Mouse (Mus musculus): ENCODE data around the gene Atrnl1.

The Atrnl1 gene

GRCm38 (mm10) chr19:57610058-57610475, 767 bp upstream of the Atrnl1 start:
- no peak for DNase-seq (ENCODE audit: low spot score)

DNA sequence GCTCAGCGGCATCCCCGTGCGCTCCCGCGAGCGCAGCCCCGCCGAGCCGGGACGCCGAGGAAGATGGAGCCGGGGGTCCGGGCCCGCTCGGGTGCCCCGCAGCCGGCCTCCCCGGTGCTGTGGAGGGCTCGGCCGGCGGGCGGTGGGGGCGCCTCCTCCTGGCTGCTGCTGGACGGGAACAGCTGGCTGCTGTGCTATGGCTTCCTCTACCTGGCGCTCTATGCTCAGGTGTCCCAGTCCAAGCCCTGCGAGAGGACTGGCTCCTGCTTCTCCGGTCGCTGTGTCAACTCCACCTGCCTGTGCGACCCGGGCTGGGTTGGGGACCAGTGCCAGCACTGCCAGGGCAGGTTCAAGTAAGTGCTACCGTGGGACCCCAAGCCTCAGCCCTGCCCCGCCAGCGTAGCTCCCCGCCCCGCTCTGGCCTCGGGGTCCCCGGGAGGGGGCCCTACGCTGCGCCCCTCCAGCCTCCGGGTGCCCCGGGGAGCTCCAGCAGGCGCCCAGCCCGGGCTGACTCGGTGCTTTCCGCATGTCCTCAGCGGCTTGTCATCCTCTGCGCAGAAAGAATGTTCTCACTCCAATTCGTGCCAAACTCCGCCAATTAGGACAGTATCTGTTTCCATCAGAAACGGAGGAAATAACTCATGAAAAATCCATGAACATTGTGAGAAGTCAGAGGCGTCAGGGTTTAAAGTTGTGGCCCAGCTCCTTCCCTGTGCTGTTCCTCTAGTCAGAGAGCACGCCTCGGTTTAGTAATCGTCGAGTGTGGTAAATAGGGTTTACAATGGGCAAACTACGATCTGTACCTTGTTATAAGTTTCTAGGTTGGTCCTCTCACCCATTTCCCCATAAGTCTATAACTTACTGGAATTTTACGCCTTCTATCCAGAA, 701 bp downstream of the Atrnl1 start:
- DNase-seq (ENCODE audit: low spot score), result peak; percentile 50

DNA sequence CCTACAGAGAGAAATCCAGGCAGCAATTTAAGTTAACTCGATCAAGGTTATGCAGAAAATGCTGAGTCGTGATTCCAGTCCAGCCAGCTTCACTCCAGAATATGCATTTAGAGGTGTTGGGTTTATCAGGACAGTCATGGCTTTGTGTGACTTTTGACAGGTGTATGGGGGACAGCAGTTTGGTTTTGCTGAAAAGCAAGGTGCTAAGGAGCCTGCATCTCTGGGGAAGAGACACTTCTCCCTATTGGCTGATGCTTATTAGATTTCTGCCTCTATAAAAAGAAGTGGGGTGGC, 1.3 kb downstream of the Atrnl1 start:
- no peak for DNase-seq (ENCODE audit: low spot score)

DNA sequence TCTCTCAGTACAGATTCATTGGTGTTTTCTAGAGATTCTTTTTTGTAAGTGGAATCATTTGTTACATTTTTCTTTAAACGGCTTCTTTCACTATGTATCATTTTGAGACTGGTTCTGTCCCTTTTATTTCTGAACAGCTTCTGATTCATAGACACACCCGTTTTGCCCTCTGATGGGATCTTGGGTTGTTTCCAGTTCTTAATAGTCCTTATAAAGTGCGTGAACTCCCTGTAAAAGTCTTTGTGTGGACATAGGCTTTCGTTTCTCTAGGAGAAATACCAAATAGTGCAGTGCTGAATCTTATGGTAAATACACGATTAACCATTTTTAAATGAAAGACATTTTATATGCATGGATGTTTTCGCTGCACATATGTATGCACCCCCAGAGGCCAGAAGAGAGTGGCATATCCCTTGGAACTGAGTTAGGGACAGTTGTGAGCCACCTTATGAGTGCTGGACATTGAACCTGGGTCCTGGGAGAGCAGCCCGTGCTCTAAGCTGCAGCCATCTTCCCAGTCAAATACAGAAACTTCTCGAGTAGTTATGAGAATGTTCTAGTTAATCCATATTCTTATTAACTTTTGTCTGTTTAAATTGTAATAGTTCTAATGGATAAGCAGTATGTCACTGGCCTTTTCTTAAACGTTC, 5.3 kb downstream of the Atrnl1 start:
- no peak for DNase-seq (ENCODE audit: low spot score)

GRCm38 (mm10) chr19:57619088-57619487, 8.3 kb downstream of the Atrnl1 start:
- DNase-seq (ENCODE audit: low spot score), result no peak

DNA sequence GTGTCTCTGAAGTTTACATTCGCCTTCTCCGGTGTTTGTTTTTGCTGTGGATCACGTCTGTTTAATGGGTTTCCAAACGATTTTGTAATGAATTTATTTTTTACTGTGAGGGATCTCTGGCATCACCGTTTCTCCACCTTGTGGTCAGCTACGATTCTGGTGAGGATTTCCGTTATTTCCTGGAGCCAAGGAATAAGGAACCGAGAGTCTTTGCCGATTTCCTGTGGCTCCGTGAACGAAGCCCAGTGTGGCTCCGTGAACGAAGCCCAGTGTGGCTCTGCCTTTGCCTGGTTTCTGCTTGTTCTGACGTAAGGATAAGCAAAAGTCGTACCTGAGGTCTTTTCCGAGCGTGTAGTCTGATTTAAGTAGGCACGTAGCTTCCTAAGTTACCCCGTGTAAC, 11.0 kb downstream of the Atrnl1 start:
- no peak for DNase-seq (ENCODE audit: low spot score)

DNA sequence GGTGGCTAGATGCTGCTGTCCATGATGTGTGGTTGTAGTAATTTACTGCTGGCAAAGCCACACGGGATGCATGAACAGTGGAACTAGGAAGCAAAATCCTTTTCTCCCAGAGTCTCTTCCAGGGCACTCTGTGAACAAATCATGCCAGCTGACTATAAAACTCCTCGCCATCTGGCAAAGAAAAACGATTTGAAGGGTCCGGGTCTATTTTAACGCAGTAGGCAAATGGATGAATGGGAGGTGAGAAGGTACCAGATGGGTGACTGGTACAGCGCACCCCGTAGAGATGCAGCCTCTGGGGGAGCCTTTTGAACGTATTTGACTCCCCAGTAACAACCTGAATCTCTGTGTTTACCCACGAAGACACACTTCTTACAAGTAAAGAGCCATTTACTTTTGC, 14.9 kb downstream of the Atrnl1 start:
- DNase-seq (ENCODE audit: low spot score), result no peak

DNA sequence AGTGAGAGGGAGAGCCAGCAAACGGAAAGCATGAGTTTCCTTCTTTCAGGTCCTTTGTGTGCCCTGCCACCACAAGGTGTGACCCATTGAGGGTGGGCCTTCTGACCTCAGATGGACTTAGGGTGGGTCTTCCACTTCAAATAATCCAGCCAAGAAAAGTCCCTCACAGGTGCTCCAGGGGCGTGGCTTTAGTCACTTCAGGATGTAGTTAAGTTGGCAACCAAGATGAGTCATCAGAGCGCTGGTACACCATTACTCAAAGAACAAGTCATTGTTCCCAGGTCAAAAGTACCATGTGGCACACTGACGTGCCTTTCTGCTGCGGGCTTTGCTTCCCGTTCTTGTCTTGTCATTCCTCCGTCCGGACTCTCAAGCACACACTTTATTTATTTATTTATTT, 16.4 kb downstream of the Atrnl1 start:
- no peak for DNase-seq (ENCODE audit: low spot score)

GRCm38 (mm10) chr19:57642536-57642935, 31.7 kb downstream of the Atrnl1 start:
- DNase-seq (ENCODE audit: low spot score), result no peak

DNA sequence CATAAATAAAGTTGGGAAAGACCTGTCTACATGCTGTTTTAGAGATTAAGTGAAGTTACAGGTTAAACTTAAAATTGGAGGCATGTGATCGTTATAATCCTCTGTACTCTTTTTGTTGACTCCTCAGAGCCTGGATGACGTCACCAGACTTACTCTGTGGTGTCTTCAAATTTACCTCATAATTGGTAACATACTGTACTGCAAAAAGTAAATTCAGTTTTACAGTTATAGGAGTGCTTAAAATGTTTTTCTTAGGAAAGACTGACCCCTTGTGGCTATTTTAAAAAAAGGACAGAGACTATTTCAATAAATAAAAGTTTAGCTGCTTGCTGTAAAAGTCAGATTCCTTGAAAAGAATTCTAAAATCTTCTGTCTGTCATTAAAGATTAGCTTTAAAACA, 32.1 kb downstream of the Atrnl1 start:
- DNase-seq (ENCODE audit: low spot score), result peak; percentile 48

DNA sequence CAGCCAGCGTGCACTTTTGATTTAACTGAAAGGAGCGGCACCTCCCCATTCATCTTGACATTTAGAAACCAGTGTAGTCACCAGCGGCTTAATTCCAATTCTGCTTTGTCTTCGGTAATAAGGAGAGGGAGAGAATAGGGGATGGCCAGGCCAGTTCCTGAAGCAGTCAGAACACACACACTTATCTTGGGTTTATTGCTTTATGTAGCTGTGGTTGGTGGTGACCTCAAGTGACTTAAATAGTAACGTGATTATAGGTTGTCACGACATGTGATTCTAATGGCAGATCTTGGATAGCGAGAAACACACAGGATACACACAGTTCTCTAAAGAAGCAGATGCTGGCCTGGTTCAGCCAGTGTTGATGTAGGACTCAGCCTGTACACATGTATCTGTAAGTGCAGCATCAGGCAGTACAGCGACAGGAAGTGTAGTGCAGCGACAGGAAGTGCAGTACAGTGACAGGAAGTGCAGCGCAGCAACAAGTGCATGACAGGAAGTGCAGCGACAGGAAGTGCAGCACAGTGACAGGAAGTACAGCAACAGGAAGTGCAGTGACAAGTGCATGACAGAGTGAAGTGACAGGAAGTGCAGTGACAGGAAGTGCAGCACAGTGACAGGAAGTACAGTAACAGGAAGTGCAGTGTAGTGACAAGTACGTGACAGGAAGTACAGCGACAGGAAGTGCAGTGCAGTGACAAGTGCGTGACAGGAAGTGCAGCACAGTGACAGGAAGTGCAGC, 37.5 kb downstream of the Atrnl1 start:
- peak; percentile 42 for DNase-seq (ENCODE audit: low spot score)

DNA sequence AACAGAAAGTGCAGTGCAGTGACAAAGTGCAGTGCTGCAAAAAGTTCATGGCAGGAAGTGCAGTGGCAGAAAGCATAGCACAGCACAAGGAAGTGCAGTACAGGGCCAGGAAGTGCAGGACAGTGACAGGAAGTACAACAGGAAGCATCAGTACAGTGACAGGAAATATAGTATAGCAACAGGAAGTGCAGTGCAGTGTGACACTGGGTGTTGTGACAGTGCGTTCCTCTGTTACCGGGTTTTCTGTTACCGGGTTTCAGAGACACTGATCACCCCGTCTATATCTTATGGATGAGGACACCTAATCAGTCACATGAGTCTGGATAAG, 38.1 kb downstream of the Atrnl1 start:
- DNase-seq (ENCODE audit: low spot score), result no peak

DNA sequence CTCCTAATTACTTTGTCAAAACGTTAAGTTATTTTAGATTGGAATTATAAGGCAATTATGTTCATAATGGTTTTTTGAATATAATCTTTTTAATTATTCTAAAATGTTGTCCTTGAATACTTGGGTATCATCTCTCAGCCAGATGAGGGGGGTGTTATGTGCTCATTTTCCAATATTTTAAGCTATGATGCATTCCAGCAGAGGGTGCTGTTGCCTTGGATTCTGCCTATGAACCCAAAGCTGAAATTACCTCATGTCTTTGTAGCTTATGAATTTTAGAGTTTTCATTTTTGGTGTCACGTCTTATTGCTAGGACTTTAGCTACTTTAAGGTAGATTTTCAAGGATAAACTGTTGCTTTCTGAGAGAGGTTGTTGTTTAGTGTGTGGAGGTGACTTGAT, 44.2 kb downstream of the Atrnl1 start:
- DNase-seq (ENCODE audit: low spot score), result no peak

DNA sequence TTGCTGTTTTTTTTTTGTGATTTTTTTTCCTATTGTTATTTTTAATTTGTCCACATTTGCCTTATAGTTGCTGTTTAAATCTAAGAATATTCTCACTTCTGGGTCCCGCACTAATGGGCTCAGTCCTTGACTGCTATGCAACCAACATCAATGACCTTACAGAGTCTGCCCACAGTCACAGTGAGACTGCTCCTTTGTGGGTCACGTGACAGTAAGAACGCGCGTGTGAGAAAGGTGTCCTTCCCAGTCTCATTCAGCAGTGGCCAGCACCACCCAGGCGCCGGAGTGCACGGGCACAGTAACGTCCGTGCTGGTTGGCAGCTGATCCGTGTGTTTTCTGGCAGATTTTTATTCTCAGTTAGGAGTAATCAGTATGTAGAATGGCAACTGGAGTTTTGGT, 44.7 kb downstream of the Atrnl1 start:
- no peak for DNase-seq (ENCODE audit: low spot score)

GRCm38 (mm10) chr19:57657426-57658087, 46.7 kb downstream of the Atrnl1 start:
- DNase-seq (ENCODE audit: low spot score), result no peak

GRCm38 (mm10) chr19:57658111-57659091, 47.6 kb downstream of the Atrnl1 start:
- DNase-seq (ENCODE audit: low spot score), result no peak

- DNase-seq (ENCODE audit: low spot score), result no peak
These were observed 56.2 kb downstream of the Atrnl1 start for GRCm38 (mm10) chr19:57667011-57667410.

- no peak for DNase-seq (ENCODE audit: low spot score)
These were observed 57.1 kb downstream of the Atrnl1 start for GRCm38 (mm10) chr19:57667946-57668345.

- DNase-seq (ENCODE audit: low spot score), result no peak
These were observed 68.6 kb downstream of the Atrnl1 start for GRCm38 (mm10) chr19:57679455-57679854.

DNA sequence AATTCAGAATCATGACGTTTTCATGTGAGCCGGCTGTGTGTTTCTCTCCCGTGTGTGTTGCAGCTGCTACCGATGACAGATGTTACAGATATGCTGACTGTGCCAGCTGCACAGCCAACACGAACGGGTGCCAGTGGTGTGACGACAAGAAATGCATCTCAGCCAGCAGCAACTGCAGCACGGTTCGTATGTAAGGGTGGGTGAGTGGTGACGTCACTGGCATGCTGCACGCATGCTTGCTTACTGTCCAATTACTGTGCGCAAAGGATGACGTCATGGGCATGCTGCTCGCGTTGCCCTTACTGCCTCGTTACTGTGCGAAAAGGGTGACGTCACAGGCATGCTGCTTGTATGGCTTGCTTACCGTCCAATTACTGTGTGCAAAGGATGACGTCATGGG, 75.8 kb downstream of the Atrnl1 start:
- DNase-seq (ENCODE audit: low spot score), result no peak

DNA sequence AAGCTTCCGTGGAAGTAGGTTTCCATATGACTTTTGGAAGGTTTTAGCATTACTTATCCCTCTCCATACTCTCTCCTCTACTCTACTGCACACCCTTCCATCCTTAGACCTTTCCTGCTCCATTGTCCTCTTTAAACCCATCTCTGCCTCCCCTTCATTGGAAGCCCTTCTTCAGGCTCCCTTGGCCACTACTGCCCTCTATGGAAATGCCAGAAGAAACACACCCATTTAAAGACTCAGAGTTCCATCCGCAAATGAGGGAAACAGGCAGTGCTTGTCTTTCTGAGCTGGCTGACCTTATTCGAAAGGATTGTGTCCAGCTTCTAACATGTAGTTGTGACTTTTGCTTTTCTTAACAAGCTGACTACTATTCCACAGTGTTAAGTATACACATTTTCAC, 81.7 kb downstream of the Atrnl1 start:
- DNase-seq (ENCODE audit: low spot score), result no peak

Data from T-cell, adult 2 months (primary cell).